Mouse (Mus musculus): ENCODE data around the gene Klk1b9. TPM values are rescaled to one million over a fixed set of nuclear protein-coding genes. Genes with fewer than 3 reads are reported as not detected.

The Klk1b9 gene
- total RNA-seq, 1 experiment from 2014 or later = not detected

Other genes starting within 250 kb of the Klk1b9 start
- not detected in 2 replicates for gene Klk12, start 207.2 kb upstream of the Klk1b9 start, total RNA-seq (2021)
- gene Klk11, start 201.5 kb upstream of the Klk1b9 start, total RNA-seq (2021) = not detected in 2 replicates
- gene Klk10, start 195.0 kb upstream of the Klk1b9 start, total RNA-seq (2021) = not detected in 2 replicates
- gene Klk9, start 184.2 kb upstream of the Klk1b9 start, total RNA-seq (2021) = not detected in 2 replicates
- gene Klk8, start 178.5 kb upstream of the Klk1b9 start, total RNA-seq (2021) = 2.7 and 3.5 TPM in 2 replicates
- gene Klk7, start 164.8 kb upstream of the Klk1b9 start, total RNA-seq (2021) = not detected in 2 replicates
- gene Klk6, start 151.6 kb upstream of the Klk1b9 start, total RNA-seq (2021) = not detected in 2 replicates
- gene Klk5, start 134.1 kb upstream of the Klk1b9 start, total RNA-seq (2021) = not detected in 2 replicates
- gene Klk4, start 94.9 kb upstream of the Klk1b9 start, total RNA-seq (2021) = not detected in 2 replicates
- not detected in 2 replicates for gene Klk15, start 42.3 kb upstream of the Klk1b9 start, total RNA-seq (2021)
- not detected in 2 replicates for gene Klk1b8, start 25.4 kb upstream of the Klk1b9 start, total RNA-seq (2021)
- gene Klk1b1, start 9.3 kb upstream of the Klk1b9 start, total RNA-seq (2021) = not detected in 2 replicates
- gene Klk1b11, start 19.8 kb downstream of the Klk1b9 start, total RNA-seq (2021) = not detected in 2 replicates
- not detected in 2 replicates for gene Klk1b26, start 36.1 kb downstream of the Klk1b9 start, total RNA-seq (2021)
- not detected in 2 replicates for gene Klk1b27, start 76.2 kb downstream of the Klk1b9 start, total RNA-seq (2021)
- gene Klk1b21, start 126.3 kb downstream of the Klk1b9 start, total RNA-seq (2021) = not detected in 2 replicates
- not detected in 2 replicates for gene Klk1b22, start 136.6 kb downstream of the Klk1b9 start, total RNA-seq (2021)
- gene Klk1b16, start 160.7 kb downstream of the Klk1b9 start, total RNA-seq (2021) = not detected in 2 replicates
- gene Klk1b24, start 212.2 kb downstream of the Klk1b9 start, total RNA-seq (2021) = not detected in 2 replicates
- gene Klk1b3, start 222.1 kb downstream of the Klk1b9 start, total RNA-seq (2021) = not detected in 2 replicates
- not detected in 2 replicates for gene Klk1b4, start 231.4 kb downstream of the Klk1b9 start, total RNA-seq (2021)
- gene Klk1b5, start 239.9 kb downstream of the Klk1b9 start, total RNA-seq (2021) = not detected in 2 replicates
- not detected in 2 replicates for gene Klk1, start 249.3 kb downstream of the Klk1b9 start, total RNA-seq (2021)

Measured in adrenal gland, postnatal 25 days (tissue).